Comparison of ENCODE assay signal across 24 mouse cellular contexts in the genomic region with DNA sequence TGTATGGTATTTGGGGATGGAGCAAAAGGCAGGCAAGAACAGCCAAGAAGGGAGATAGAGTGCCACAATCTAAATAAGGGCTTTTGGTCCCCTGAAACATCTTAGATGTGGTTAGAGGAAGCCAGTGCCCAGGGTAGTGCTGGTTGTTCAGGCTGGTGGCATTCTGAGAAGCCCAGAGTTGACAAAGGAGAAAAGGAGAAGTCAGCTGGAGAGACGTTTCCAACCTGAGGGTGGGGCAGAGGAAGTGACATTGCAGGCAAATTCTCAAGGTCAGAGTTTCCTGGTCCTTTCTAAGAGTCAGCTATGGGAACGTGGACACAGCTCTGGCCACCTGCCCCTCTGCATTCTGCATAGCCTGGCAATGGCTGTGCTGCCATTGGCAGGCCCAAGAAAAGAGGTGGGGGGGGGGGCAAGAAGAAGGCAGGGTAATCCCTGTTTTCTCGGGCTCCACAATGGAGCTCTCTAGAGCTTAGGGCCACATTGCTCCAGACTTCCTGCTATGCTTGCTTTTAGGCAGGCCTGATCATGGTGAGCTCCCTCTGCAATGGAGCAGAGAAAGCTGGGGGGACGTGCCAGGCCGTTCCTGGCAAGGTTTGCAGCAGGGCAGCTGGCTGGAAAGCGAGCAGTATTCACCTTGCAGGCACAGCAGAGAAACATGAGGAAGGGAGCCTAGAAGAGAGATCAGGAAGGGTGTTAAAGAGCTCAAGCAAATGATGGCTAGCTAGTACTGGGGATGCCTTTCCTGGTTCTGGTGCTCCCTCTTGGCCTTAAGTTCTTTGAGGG. TPM values are rescaled to one million over a fixed set of nuclear protein-coding genes. Genes with fewer than 3 reads are reported as not detected.
DNase-seq lines count a peak whose midpoint lies in the region; ATAC-seq lines count a peak whose summit lies in the region.
"Had no signal": no experiment of that assay in that cellular context is flagged by ENCODE, and none has a peak within 500 bp of the region (broad histone marks: within the 10 kb centered on the region; RNA-seq: fewer than 3 reads in every experiment).

No protein-coding gene starts in this region.

- H3K36me3 ChIP-seq in midbrain, embryonic 11.5 days (ENCODE audit: control insufficient read depth, insufficient read depth, low read length): no peaks in the 10 kb centered on the region
- H3K36me3 ChIP-seq in midbrain, embryonic 15.5 days (replicated peaks): no peaks in the 10 kb centered on the region
- no peaks in the 10 kb centered on the region for H3K36me3 ChIP-seq in intestine, embryonic 15.5 days
- H3K36me3 ChIP-seq: embryonic facial prominence, embryonic 12.5 days; forebrain, embryonic 12.5 days; heart, embryonic 13.5 days; hindbrain, embryonic 12.5 days had no signal

- H3K27me3 ChIP-seq in midbrain, embryonic 11.5 days (ENCODE audit: control insufficient read depth, insufficient read depth, low read length): no peaks in the 10 kb centered on the region
- peaks cover 6% of the 10 kb centered on the region for H3K27me3 ChIP-seq in midbrain, embryonic 15.5 days (replicated peaks)
- peaks cover 23% of the 10 kb centered on the region for H3K27me3 ChIP-seq in intestine, embryonic 15.5 days (replicated peaks)

- WGBS in midbrain, embryonic 11.5 days: 68% methylated on average over 6 of the region's 6 CpGs
- 65% methylated on average over 6 of the region's 6 CpGs for WGBS in midbrain, embryonic 15.5 days
- WGBS in intestine, embryonic 15.5 days: 65% methylated on average over 6 of the region's 6 CpGs

- no peak overlapping the region for H3K4me2 ChIP-seq in midbrain, embryonic 11.5 days
- H3K4me2 ChIP-seq in midbrain, embryonic 15.5 days: no peak overlapping the region
- no peak overlapping the region for H3K4me2 ChIP-seq in intestine, embryonic 15.5 days (replicated peaks)
- H3K4me2 ChIP-seq: embryonic facial prominence, embryonic 12.5 days; forebrain, embryonic 12.5 days; heart, embryonic 13.5 days; hindbrain, embryonic 12.5 days had no signal

- peak; percentile 73 to 76 for DNase-seq in cerebellum, postnatal 10 days
- peak; percentile 75 for DNase-seq in midbrain, embryonic 11.5 days (ENCODE audit: low spot score, missing footprints)
- DNase-seq in lung, postnatal 36 days: no peak
- DNase-seq: adrenal gland, postnatal 10 days; cerebellum, adult 18-20 months; cerebellum, adult 9-11 months; gastrocnemius, postnatal 10 days; heart, postnatal 36 days had no signal

- ATAC-seq in cerebellum, adult (ENCODE audit: insufficient number of reproducible peaks, low FRiP score, low TSS enrichment): no peak
- ATAC-seq in midbrain, embryonic 11.5 days (ENCODE audit: low FRiP score): no peak
- ATAC-seq in midbrain, embryonic 15.5 days (replicated peaks): no peak
- peak; percentile 46 for ATAC-seq in granulocyte monocyte progenitor cell, adult 5-6 weeks (replicated peaks; ENCODE audit: poor library complexity, severe bottlenecking)
- ATAC-seq in megakaryocyte-erythroid progenitor cell, adult 5-6 weeks (replicated peaks; ENCODE audit: low FRiP score, low TSS enrichment, poor library complexity, severe bottlenecking): no peak
- ATAC-seq in intestine, embryonic 15.5 days: no peak
- ATAC-seq: forebrain, embryonic 16.5 days; hindbrain, embryonic 16.5 days; inflammation-experienced regulatory T-cells, adult 6 months had no signal

- no peak overlapping the region for H3K4me3 ChIP-seq in midbrain, embryonic 11.5 days (ENCODE audit: low read depth, low read length)
- H3K4me3 ChIP-seq in midbrain, embryonic 15.5 days: no peak overlapping the region
- H3K4me3 ChIP-seq in intestine, embryonic 15.5 days (replicated peaks): no peak overlapping the region
- H3K4me3 ChIP-seq: embryonic facial prominence, embryonic 12.5 days; forebrain, embryonic 12.5 days; heart, embryonic 13.5 days; hindbrain, embryonic 12.5 days had no signal

- no peaks in the 10 kb centered on the region for H3K9me3 ChIP-seq in midbrain, embryonic 11.5 days (ENCODE audit: control insufficient read depth, low read length)
- no peaks in the 10 kb centered on the region for H3K9me3 ChIP-seq in midbrain, embryonic 15.5 days
- no peaks in the 10 kb centered on the region for H3K9me3 ChIP-seq in intestine, embryonic 15.5 days
- H3K9me3 ChIP-seq: embryonic facial prominence, embryonic 12.5 days; forebrain, embryonic 12.5 days; heart, embryonic 13.5 days; hindbrain, embryonic 12.5 days had no signal

- no peaks in the 10 kb centered on the region for H3K4me1 ChIP-seq in midbrain, embryonic 11.5 days (ENCODE audit: control insufficient read depth, insufficient read depth, low read length)
- H3K4me1 ChIP-seq in midbrain, embryonic 15.5 days: no peaks in the 10 kb centered on the region
- H3K4me1 ChIP-seq in intestine, embryonic 15.5 days (replicated peaks): peaks cover 4% of the 10 kb centered on the region; the same call in 1 of the 2 replicates
- H3K4me1 ChIP-seq: embryonic facial prominence, embryonic 12.5 days; forebrain, embryonic 12.5 days; heart, embryonic 13.5 days had no signal

- H3K9ac ChIP-seq in midbrain, embryonic 11.5 days (ENCODE audit: low read length): no peak overlapping the region
- no peak overlapping the region for H3K9ac ChIP-seq in midbrain, embryonic 15.5 days
- no peak overlapping the region for H3K9ac ChIP-seq in intestine, embryonic 15.5 days
- H3K9ac ChIP-seq: embryonic facial prominence, embryonic 12.5 days; forebrain, embryonic 12.5 days; heart, embryonic 13.5 days; hindbrain, embryonic 12.5 days had no signal

- H3K27ac ChIP-seq in midbrain, embryonic 11.5 days (ENCODE audit: low read depth, low read length): no peak overlapping the region
- H3K27ac ChIP-seq in midbrain, embryonic 15.5 days: no peak overlapping the region
- H3K27ac ChIP-seq in intestine, embryonic 15.5 days: no peak overlapping the region
- H3K27ac ChIP-seq: embryonic facial prominence, embryonic 12.5 days; forebrain, embryonic 12.5 days; heart, embryonic 13.5 days; hindbrain, embryonic 12.5 days had no signal

RNA-seq across cellular contexts. Expression of a gene that starts 14.6 kb away (rescaled TPM):
- 0.34 and 0.57 TPM in 2 replicates for polyA plus RNA-seq in midbrain, embryonic 11.5 days (2014; fragmentation: Nextera tagmentation; extraction: Ambion mirVana)
- polyA plus RNA-seq in midbrain, embryonic 15.5 days (2015; fragmentation: Nextera tagmentation; extraction: Ambion mirVana): 0.68 TPM in 2 replicates
- not detected in 2 replicates for total RNA-seq in granulocyte monocyte progenitor cell, adult 5-6 weeks (2014; fragmentation: Nextera tagmentation)
- total RNA-seq in granulocyte monocyte progenitor cell, adult 5-6 weeks (2017): not detected in 2 replicates
- total RNA-seq in megakaryocyte-erythroid progenitor cell, adult 5-6 weeks (2014; fragmentation: Nextera tagmentation): not detected in 2 replicates
- total RNA-seq in megakaryocyte-erythroid progenitor cell, adult 5-6 weeks (2017): not detected in 2 replicates
- polyA plus RNA-seq in intestine, embryonic 15.5 days (2015; fragmentation: Nextera tagmentation; extraction: Ambion mirVana): 0.04 and 0.11 TPM in 2 replicates
- total RNA-seq: adrenal gland, postnatal 10 days; ES-E14; gastrocnemius, postnatal 10 days; gastrocnemius, postnatal 4 days; heart, adult 8-10 months; heart, postnatal 36 days had no signal
- polyA plus RNA-seq: forebrain, embryonic 16.5 days; heart, embryonic 13.5 days; heart, postnatal 0 days; inflammation-experienced regulatory T-cells, adult 6 months had no signal
